Mouse (Mus musculus): ENCODE measurements around the gene Zfp518a. TPM values are rescaled to one million over a fixed set of nuclear protein-coding genes. Genes with fewer than 3 reads are reported as not detected.

Gene Zfp518a
- polyA plus RNA-seq (2017; shearing (Covaris generic)): 24.5 TPM

DNA sequence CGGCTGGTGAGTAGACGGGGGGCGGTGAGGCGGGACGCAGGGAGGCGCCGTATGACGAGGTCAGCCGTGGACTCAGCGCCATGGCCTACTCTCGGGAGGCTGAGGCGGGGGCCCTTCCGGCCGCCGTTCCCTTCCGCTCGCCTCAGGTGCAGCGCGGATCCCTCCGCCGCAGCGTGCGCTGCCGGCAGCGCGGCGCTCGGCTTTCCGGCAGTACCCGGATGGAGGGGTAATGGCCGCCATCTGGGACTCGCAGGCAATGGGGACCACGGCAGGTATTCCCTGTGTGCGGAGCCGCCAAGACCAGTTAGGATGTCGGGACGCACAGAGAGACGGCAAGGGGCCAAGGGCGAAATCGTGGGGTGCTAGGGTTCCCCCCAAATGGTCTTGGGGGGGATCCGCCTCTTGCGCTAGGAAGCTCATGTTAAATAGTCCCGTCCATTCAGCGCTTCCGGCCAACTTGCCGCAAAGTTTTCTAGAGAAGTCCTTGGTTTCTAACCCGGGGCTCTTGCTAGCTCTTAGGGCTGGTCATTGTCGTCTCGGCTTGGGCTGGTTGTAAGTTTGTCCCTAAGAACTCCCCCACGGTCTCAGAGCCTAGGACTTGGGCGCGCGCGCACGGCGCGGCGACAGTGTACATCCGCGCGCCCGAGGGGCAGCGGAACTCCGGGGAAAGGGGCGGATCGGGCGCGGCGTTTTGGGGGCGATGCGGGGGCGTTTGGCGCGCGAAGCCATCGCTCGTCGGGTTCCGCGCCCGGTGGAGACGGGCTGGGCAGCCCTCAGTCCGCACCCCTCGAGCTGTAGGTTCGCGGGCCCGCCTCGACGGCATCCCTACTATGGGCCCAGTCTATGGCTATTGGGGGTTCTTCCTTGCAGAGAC, at the start of gene Zfp518a:
TSS of gene Zfp518a (plus strand) at position 187 of the 874 bp plus-strand sequence.

Other genes with a start within 250 kb of the Zfp518a start
- 0.59 TPM for gene Cc2d2b, start 146.0 kb upstream of the Zfp518a start, polyA plus RNA-seq (2017; shearing (Covaris generic))
- gene Ccnj, start 63.4 kb upstream of the Zfp518a start, polyA plus RNA-seq (2017; shearing (Covaris generic)): 2.0 TPM
- gene Blnk, start 99.8 kb downstream of the Zfp518a start, polyA plus RNA-seq (2017; shearing (Covaris generic)): 2.6 TPM
- 1.1 TPM for gene Dntt, start 134.6 kb downstream of the Zfp518a start, polyA plus RNA-seq (2017; shearing (Covaris generic))
- not detected for gene Opalin, start 182.4 kb downstream of the Zfp518a start, polyA plus RNA-seq (2017; shearing (Covaris generic))

All from inflammation-experienced regulatory T-cells, adult 16 weeks (primary cell).